Mouse (Mus musculus) bone marrow, adult 2 months (tissue): Measurements from ENCODE around the gene Klhl7. TPM values are rescaled to one million over a fixed set of nuclear protein-coding genes. Genes with fewer than 3 reads are reported as not detected.

Experiments
- H3K27ac ChIP-seq: fragments of 200-500 bp; 2 replicates; pipeline ENCODE4 v1.5.1; 2012; ENCODE audit warnings: low read depth, mild to moderate bottlenecking, control low read depth, inconsistent platforms, low read length; ENCODE audit not compliant: control insufficient read depth, poor library complexity, insufficient read depth
- H3K4me1 ChIP-seq: fragments of 200-500 bp; 2 replicates; pipeline ENCODE4 v1.6.1; 2011; ENCODE audit warnings: low read length; ENCODE audit not compliant: control insufficient read depth, insufficient read depth
- H3K4me3 ChIP-seq: fragments of 200-500 bp; replicated peaks from 2 replicates; pipeline ENCODE3; 2011; ENCODE audit warnings: mild to moderate bottlenecking, low read depth, low read length, control low read depth; ENCODE audit not compliant: control insufficient read depth
- CTCF ChIP-seq: fragments of 200-500 bp; IDR thresholded peaks from 2 replicates; pipeline ENCODE4 v1.5.1; 2011; ENCODE audit warnings: low read length, control low read depth; ENCODE audit not compliant: control insufficient read depth, insufficient read depth
- POLR2A ChIP-seq: fragments of 200-500 bp; IDR thresholded peaks from 2 replicates; pipeline ENCODE4 v1.6.1; 2011; ENCODE audit warnings: low read depth, mild to moderate bottlenecking, control low read depth, low read length, borderline replicate concordance; ENCODE audit not compliant: control insufficient read depth
- WGBS: fragments of 180-500 bp; shearing (Covaris S2); methylation state at CpG from one replicate; pipeline ENCODE4 v1.1.7; 2018; 5-methylcytosine and 5-hydroxymethylcytosine counted together
- polyA plus RNA-seq: library from polyadenylated mRNA; stranded (reverse); fragments of >200 nt; gene quantifications from 2 replicates; pipeline ENCODE4 v1.2.4, GENCODE M21; 2011; ENCODE audit warnings: low replicate concordance; ENCODE audit not compliant: missing spikeins, insufficient read depth, insufficient read length

Gene Klhl7
- polyA plus RNA-seq, 1 experiment: 10.6 TPM

- Histone ChIP-seq H3K4me3 (no peak overlapping the region), H3K27ac (no peak overlapping the region), H3K4me1 (no peaks in the 10 kb centered on the region)
- no peak for TF ChIP-seq CTCF
- no peak for TF ChIP-seq POLR2A
- WGBS: 13% methylated on average over 4 of the region's 4 CpGs
Observed at GRCm38 (mm10) chr5:24201006-24201405, 100.6 kb downstream of the Klhl7 start.

GRCm38 (mm10) chr5:24202492-24202891 is 102.1 kb downstream of the Klhl7 start:
- WGBS: 81% methylated on average over 5 of the region's 5 CpGs
- no peak overlapping the region for H3K27ac ChIP-seq
- TF ChIP-seq CTCF (no peak), POLR2A (no peak)
- H3K4me1 ChIP-seq: no peaks in the 10 kb centered on the region
- no peak overlapping the region for H3K4me3 ChIP-seq

DNA sequence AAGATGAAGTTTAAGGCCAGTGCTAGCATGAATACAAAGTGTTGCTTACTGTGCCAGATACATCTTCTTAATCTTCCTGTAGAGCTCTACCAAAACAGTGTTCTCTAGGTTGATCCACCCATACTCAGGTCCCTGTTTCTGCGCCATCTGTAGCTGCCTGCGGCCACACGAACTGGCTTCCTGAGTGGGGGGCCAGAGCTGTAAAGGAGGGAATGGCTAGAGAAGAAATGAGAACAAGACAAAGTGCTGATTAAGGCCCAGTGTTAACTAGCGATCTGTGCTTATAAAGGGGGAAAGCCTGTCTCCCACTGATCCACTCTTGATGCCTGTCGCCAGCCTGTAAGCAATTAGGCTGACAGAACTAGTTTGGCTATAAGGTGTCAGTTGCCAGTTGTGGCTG is 102.9 kb downstream of the Klhl7 start:
- no peak for TF ChIP-seq CTCF
- TF ChIP-seq POLR2A: no peak
- no peaks in the 10 kb centered on the region; the same call in 1 of the 2 replicates for H3K4me1 ChIP-seq
- H3K27ac ChIP-seq: no peak overlapping the region
- 83% methylated on average over 5 of the region's 5 CpGs for WGBS
- no peak overlapping the region for H3K4me3 ChIP-seq

- Histone ChIP-seq H3K4me1 (no peaks in the 10 kb centered on the region; the same call in 1 of the 2 replicates), H3K4me3 (no peak overlapping the region), H3K27ac (no peak overlapping the region)
- WGBS: 60% methylated on average over 10 of the region's 10 CpGs
- TF ChIP-seq CTCF (no peak), POLR2A (no peak)
Observed at GRCm38 (mm10) chr5:24207965-24208364, 107.6 kb downstream of the Klhl7 start.

DNA sequence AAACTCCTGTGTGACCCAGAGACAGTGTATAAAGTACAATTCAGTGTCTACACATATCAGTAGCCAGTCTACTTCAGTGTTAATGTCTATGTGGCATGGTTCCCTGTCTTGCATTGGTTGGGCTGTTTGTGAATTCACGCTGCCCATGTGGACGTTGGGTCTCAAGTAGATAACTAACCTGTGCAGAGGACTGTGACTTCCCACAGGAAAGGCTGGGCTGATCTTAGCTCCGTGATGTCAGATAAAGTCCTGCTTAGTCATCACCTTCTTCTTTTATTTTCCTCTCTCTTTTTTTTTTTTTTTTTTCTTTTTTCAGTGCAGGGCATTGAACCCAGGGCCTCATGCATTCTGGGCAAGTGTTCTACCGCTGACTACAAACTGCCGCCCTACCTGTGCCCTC is 108.1 kb downstream of the Klhl7 start:
- Histone ChIP-seq H3K27ac (no peak overlapping the region), H3K4me3 (no peak overlapping the region), H3K4me1 (no peaks in the 10 kb centered on the region; the same call in 1 of the 2 replicates)
- 32% methylated on average over 5 of the region's 5 CpGs for WGBS
- no peak for TF ChIP-seq POLR2A
- TF ChIP-seq CTCF: no peak

Other genes with a start within 250 kb of the Klhl7 start
- 66.5 and 72.3 TPM in 2 replicates for gene Fam126a, start 69.9 kb upstream of the Klhl7 start, polyA plus RNA-seq
- gene Nupl2, start 64.4 kb downstream of the Klhl7 start, polyA plus RNA-seq: 3.3 and 6.3 TPM in 2 replicates